Mouse (Mus musculus): ENCODE data around the gene Zer1. TPM values are rescaled to one million over a fixed set of nuclear protein-coding genes. Genes with fewer than 3 reads are reported as not detected.

Gene Zer1
- total RNA-seq (2014; rRNA removed) (77.6 and 99.2 TPM in 2 replicates), polyA plus RNA-seq (2015; fragmentation: Nextera tagmentation; extraction: Ambion mirVana) (14.0 and 14.6 TPM in 2 replicates)

DNA sequence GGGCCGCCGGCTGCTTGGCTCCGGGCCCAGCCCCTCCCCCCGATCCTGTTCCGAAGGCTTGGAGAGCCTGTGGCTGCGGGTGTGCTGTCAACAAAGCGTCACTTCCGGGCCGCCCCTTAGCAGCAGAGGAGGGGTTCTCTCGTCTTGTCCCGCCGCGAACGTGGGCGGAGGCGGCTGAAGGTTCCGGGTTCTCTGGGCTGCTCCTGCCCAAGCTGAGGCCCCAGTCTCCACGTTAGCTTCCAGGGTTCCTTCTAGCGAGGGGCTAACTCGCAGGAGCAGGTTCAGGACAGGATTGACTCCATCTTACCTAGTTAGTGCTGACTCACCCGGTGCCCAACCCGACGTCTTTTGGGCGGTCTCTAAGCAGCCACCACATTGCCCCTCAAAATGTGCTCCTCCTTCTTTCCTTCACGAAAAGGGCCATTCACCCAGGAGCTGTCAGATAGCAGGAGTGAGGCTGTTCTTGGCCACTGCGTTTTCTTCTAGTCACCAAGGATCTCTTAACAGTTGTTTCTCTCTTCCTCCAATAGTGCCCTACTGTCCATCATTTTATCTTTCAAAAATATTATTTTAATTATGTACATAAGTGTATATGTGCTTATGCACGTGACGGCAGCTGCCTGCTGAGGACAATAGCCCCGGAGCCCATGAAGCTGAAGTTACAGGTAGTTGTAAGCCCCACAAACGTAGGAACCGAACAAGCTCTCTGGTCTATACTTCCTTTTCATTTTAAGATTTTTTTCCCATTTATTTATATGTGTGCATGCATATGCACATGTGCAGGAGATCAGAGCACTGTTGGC is at the start of gene Zer1:
Gene Zer1, minus strand, starts transcription at position 114 of the 803 bp plus-strand sequence.
- Histone ChIP-seq H3K9me3 (ENCODE audit: low read length) (no peaks in the 10 kb centered on the region), H3K36me3 (ENCODE audit: insufficient read depth, low read length) (no peaks in the 10 kb centered on the region), H3K9ac (replicated peaks; ENCODE audit: low read length) (peak within 1 kb of the TSS; percentile 92), H3K4me3 (ENCODE audit: low read length) (peak within 1 kb of the TSS; percentile 86), H3K4me2 (ENCODE audit: low read depth, low read length) (peak within 1 kb of the TSS; percentile 87), H3K27ac (peak within 1 kb of the TSS; percentile 92), H3K27me3 (ENCODE audit: insufficient read depth, low read length) (no peaks in the 10 kb centered on the region), H3K4me1 (ENCODE audit: insufficient read depth, low read length) (peaks cover 11% of the 10 kb centered on the region; the same call in 1 of the 2 replicates)
- 7% methylated on average over 31 of the region's 31 CpGs for WGBS
- no peak for TF ChIP-seq CTCF (IDR thresholded peaks at IDR 0.05; ENCODE audit: low read depth)
- ATAC-seq, result peak; percentile 98
- DNase-seq (ENCODE audit: low spot score), result peak; percentile 97

DNA sequence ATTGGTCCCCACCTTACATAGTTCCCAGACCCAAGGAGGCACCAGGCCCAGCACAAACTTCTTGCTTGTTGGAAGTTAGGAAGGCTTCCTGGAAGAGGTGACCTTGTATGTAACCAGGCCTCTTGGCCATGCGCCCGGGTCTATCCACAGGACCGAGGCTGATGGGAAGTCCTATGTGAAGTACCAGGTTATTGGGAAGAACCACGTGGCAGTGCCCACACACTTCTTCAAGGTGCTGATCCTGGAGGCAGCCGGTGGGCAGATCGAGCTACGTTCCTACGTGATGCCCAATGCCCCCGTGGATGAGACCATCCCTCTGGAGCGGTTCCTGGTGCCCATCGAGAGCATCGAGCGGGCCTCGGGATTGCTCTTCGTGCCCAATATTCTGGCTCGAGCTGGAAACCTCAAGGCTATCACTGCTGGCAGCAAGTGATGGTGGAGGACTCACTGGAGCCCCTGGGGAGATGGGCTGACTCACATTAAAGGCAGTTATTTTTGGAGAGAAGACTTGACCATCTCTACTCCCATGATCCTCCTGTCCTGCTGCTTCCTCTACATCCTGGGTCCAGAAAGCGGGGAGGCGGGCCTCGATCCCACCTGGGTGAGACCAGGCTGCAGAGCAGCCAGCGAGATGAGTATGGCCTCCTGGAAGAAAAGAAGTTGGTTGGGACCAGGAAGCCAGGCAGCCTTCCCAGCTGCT is 49.3 kb upstream of the Zer1 start:
- H3K27ac ChIP-seq, result no peak overlapping the region
- no peak overlapping the region for H3K4me2 ChIP-seq (ENCODE audit: low read depth, low read length)
- H3K36me3 ChIP-seq (ENCODE audit: insufficient read depth, low read length), result peaks cover 23% of the 10 kb centered on the region
- peaks cover 18% of the 10 kb centered on the region; the same call in 1 of the 2 replicates for H3K4me1 ChIP-seq (ENCODE audit: insufficient read depth, low read length)
- 93% methylated on average over 20 of the region's 20 CpGs for WGBS
- no peak for ATAC-seq
- no peak overlapping the region for H3K9ac ChIP-seq (replicated peaks; ENCODE audit: low read length)
- H3K4me3 ChIP-seq (ENCODE audit: low read length), result no peak overlapping the region
- H3K27me3 ChIP-seq (ENCODE audit: insufficient read depth, low read length), result no peaks in the 10 kb centered on the region
- DNase-seq (ENCODE audit: low spot score), result no peak
- H3K9me3 ChIP-seq (ENCODE audit: low read length), result no peaks in the 10 kb centered on the region
- no peak for TF ChIP-seq CTCF (IDR thresholded peaks at IDR 0.05; ENCODE audit: low read depth)

DNA sequence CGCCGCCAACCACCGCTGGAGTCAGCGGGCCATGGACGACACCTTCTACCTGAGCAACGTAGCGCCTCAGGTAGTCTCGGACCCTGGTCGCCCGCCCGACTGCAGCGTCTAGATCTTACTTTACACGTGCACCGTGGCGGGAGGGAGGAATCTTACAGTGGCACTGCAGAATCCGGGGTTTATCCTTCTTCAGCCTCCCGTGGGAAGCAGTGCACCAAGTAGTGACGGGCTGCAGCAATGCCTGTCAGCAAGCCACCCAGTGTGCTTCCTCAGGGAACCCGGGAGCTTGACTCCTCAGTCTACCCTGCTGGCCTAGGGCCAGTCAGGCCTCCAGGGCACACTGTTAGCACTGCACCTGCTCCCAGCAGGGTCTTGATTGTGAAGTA is 47.6 kb upstream of the Zer1 start:
- H3K9ac ChIP-seq (replicated peaks; ENCODE audit: low read length), result peak overlapping the region; percentile 61
- DNase-seq (ENCODE audit: low spot score) (peak; percentile 43), ATAC-seq (peak; percentile 24)
- no peak for TF ChIP-seq CTCF (IDR thresholded peaks at IDR 0.05; ENCODE audit: low read depth)
- H3K4me3 ChIP-seq (ENCODE audit: low read length), result peak overlapping the region; percentile 49
- H3K27me3 ChIP-seq (ENCODE audit: insufficient read depth, low read length), result no peaks in the 10 kb centered on the region
- H3K4me1 ChIP-seq (ENCODE audit: insufficient read depth, low read length), result peaks cover 10% of the 10 kb centered on the region; the same call in 1 of the 2 replicates
- H3K36me3 ChIP-seq (ENCODE audit: insufficient read depth, low read length), result peaks cover 23% of the 10 kb centered on the region
- no peaks in the 10 kb centered on the region for H3K9me3 ChIP-seq (ENCODE audit: low read length)
- H3K4me2 ChIP-seq (ENCODE audit: low read depth, low read length), result peak overlapping the region; percentile 70
- under 1% methylated on average over 18 of the region's 19 CpGs for WGBS
- H3K27ac ChIP-seq, result peak overlapping the region; percentile 94

DNA sequence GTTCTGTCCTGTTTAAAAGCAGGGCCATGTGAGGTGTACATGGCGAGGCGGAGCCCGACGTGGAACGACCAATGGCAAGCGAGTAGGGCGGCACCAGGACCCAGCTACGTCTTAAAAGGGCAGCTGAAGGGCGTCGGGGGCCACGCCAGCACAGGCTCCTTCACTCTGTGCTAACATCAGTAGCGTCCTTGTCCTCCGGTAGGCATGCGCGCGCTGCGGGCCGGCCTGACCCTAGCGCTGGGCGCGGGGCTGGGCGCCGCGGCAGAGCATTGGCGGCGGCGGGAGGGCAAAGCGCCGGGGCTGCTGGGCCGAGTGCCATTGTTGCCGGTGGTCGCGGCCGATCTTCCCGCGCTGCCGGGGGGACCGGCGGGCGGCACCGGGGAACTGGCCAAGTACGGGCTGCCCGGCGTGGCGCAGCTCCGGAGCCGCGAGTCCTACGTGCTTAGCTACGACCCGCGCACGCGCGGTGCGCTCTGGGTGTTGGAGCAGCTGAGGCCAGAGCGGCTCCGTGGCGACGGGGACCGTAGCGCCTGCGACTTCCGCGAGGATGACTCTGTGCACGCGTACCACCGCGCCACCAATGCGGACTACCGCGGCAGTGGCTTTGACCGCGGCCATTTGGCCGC is 47.1 kb upstream of the Zer1 start, which contains the start of gene Endog:
Gene Endog, plus strand, starts transcription at position 123 of the 626 bp plus-strand sequence.
- Histone ChIP-seq H3K36me3 (ENCODE audit: insufficient read depth, low read length) (peaks cover 22% of the 10 kb centered on the region), H3K9me3 (ENCODE audit: low read length) (no peaks in the 10 kb centered on the region), H3K9ac (replicated peaks; ENCODE audit: low read length) (peak within 1 kb of the TSS; percentile 61), H3K27ac (peak within 1 kb of the TSS; percentile 94), H3K27me3 (ENCODE audit: insufficient read depth, low read length) (no peaks in the 10 kb centered on the region), H3K4me1 (ENCODE audit: insufficient read depth, low read length) (0 out of 2 replicates have a peak, but pooled peaks cover 9% of the 10 kb centered on the region), H3K4me3 (ENCODE audit: low read length) (peak within 1 kb of the TSS; percentile 49), H3K4me2 (ENCODE audit: low read depth, low read length) (peak within 1 kb of the TSS; percentile 70)
- ATAC-seq (peak; percentile 96), DNase-seq (ENCODE audit: low spot score) (peak; percentile 94)
- under 1% methylated on average over 63 of the region's 75 CpGs for WGBS
- no peak for TF ChIP-seq CTCF (IDR thresholded peaks at IDR 0.05; ENCODE audit: low read depth)

DNA sequence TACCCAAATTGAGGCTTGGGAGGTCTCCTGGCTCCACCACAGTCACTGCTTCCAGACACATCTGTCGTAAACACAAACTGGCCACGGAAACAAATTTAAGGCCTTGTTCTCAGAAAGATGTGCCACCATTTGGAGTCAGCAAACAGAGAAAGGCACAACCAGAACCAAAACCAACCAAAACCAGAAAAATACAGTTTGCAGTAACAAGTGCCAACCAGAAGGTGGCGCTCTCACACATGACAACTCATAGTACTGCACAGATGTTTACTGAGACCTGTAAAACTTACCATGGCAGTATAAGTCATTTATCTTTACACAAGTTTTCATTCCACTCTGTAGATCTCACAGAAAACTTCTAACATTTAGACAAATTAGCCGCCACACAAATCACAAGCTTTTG is 42.3 kb upstream of the Zer1 start:
- Histone ChIP-seq H3K27me3 (ENCODE audit: insufficient read depth, low read length) (no peaks in the 10 kb centered on the region), H3K27ac (no peak overlapping the region), H3K4me3 (ENCODE audit: low read length) (no peak overlapping the region), H3K4me2 (ENCODE audit: low read depth, low read length) (no peak overlapping the region), H3K36me3 (ENCODE audit: insufficient read depth, low read length) (no peaks in the 10 kb centered on the region), H3K9ac (replicated peaks; ENCODE audit: low read length) (no peak overlapping the region), H3K4me1 (ENCODE audit: insufficient read depth, low read length) (no peaks in the 10 kb centered on the region), H3K9me3 (ENCODE audit: low read length) (no peaks in the 10 kb centered on the region)
- DNase-seq (ENCODE audit: low spot score) (peak; percentile 28), ATAC-seq (no peak)
- TF ChIP-seq CTCF (IDR thresholded peaks at IDR 0.05; ENCODE audit: low read depth), result peak; percentile 58
- WGBS, result 60% methylated on average over 4 of the region's 4 CpGs

DNA sequence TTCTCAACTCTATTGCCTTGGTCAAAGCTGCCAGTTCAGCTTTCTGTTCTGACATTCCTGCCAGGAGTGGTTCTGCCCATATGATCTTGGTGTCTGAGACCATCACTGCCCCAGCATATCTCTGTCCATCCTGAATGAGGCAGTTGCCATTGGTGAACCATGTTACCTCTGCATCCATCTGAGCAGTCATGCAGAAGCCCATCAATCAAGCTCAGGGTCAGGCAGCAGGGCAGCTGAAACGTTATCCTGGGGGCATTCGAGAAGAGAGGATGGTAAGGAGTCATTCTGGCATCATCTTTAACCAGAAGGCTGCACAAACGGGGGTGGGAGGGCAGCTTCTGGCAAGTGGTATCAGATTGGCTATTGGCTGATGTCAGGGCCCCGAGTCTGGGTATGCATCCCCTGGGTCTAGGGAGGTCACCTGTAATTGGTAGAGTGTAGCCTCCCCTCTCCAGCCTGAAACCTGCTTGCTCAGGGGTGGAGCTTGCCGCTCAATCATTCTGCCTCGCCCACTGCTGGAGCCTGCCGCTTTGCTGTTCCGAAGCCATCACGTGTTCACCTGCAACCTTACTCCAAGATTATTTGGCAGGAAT is 40.1 kb upstream of the Zer1 start:
- no peak overlapping the region for H3K27ac ChIP-seq
- no peak for TF ChIP-seq CTCF (IDR thresholded peaks at IDR 0.05; ENCODE audit: low read depth)
- no peak overlapping the region for H3K4me2 ChIP-seq (ENCODE audit: low read depth, low read length)
- H3K27me3 ChIP-seq (ENCODE audit: insufficient read depth, low read length), result no peaks in the 10 kb centered on the region
- DNase-seq (ENCODE audit: low spot score) (no peak), ATAC-seq (peak; percentile 29; the same call in 1 of the 2 replicates)
- WGBS, result 47% methylated on average over 9 of the region's 9 CpGs
- H3K9ac ChIP-seq (replicated peaks; ENCODE audit: low read length), result no peak overlapping the region
- H3K4me3 ChIP-seq (ENCODE audit: low read length), result no peak overlapping the region
- H3K36me3 ChIP-seq (ENCODE audit: insufficient read depth, low read length), result no peaks in the 10 kb centered on the region
- H3K4me1 ChIP-seq (ENCODE audit: insufficient read depth, low read length), result no peaks in the 10 kb centered on the region
- H3K9me3 ChIP-seq (ENCODE audit: low read length), result no peaks in the 10 kb centered on the region
